Mouse (Mus musculus) brain, embryonic 14.5 days (tissue): ENCODE measurements around the gene Gm12216.

Experiments
- CTCF ChIP-seq: fragments of 200-500 bp; IDR thresholded peaks from 2 replicates; pipeline ENCODE4 v1.5.1; 2012; ENCODE audit warnings: inconsistent platforms, mild to moderate bottlenecking, moderate library complexity, borderline replicate concordance; ENCODE audit not compliant: insufficient read depth, insufficient read length; ENCODE audit errors: extremely low read depth
- POLR2A ChIP-seq: fragments of 200-500 bp; IDR thresholded peaks from 2 replicates; pipeline ENCODE4 v1.6.1; 2012; ENCODE audit warnings: mild to moderate bottlenecking, inconsistent platforms, borderline replicate concordance; ENCODE audit not compliant: poor library complexity, insufficient read depth, insufficient read length, severe bottlenecking; ENCODE audit errors: extremely low read depth

GRCm38 (mm10) chr11:53900991-53901390 is 41.9 kb upstream of the Gm12216 start:
- TF ChIP-seq POLR2A: no peak
- no peak for TF ChIP-seq CTCF
